Mouse (Mus musculus) ES-E14 (cell line): ENCODE data around the gene Prdm5.

Experiments used
- HCFC1 ChIP-seq: IDR thresholded peaks from 2 replicates; pipeline ENCODE4 v1.6.1; 2012; ENCODE audit warnings: low read length, inconsistent platforms, borderline replicate concordance; ENCODE audit not compliant: insufficient read depth
- ZNF384 ChIP-seq: IDR thresholded peaks from 2 replicates; pipeline ENCODE4 v1.6.1; 2012; ENCODE audit warnings: low read depth, low read length, inconsistent platforms

DNA sequence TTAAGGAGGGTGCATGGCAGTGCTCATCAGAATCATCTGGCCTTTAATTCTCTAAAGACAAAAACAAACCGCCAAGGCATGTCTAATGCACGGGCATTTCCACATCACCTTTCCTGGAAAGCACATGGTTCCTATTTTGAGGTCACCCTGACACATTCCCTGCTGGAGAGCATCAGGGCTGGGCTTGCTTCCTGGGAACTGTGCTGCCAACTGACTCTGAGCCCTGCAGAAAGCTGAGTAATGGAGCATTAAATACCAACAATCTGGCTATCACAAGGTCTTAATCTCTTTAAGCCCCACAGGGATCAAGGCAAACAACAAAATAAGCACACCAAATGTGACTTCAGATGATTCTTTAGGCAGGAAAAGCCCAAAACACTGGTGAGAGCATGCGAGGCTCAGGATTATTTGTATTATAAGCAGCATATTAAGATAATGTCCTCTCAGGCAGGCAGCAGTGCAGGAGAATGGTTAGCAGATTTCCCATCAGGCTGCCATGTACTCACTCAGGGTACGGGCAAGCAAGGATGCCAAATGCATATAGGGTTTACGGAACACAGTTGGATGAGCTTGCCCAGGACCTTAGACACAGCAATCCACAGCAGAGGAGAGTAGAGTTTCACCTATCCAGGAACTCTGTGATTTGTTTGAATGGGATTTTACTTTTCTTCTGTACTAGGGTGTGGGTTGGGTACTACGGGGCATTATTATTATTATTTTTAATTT is 190.8 kb downstream of the Prdm5 start:
- TF ChIP-seq HCFC1 (no peak), ZNF384 (no peak)
